Mouse (Mus musculus) spleen, postnatal 14 days (tissue): ENCODE data around the gene Abl2.

ENCODE experiments used
- DNase-seq, 2 experiments: peaks; one replicate each; pipeline ENCODE4 v3.0.0; 2021 to 2022; ENCODE audit warnings: low spot score in 2 of 2

Abl2 gene

DNA sequence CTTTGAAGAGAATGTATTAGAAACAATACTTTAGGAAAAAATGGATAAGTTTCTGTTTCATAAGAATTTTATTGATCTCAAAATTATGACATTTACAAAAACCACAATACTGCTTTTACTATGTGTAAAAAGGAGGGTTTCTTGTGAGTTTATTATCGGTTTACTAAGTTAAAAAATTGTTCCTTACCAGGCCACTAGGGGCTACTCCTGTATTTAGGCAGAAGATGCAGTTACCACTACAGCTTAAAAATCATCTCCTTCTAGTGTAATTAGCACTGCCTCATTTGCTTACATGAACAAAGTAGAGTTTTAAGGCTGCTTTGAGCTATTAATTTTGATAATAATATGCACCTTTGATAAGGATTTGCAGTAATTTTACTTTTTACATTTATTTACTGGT lies 25.6 kb downstream of the Abl2 start:
- DNase-seq, result no peak

GRCm38 (mm10) chr1:156585512-156585911 lies 26.9 kb downstream of the Abl2 start:
- DNase-seq, result no peak

DNA sequence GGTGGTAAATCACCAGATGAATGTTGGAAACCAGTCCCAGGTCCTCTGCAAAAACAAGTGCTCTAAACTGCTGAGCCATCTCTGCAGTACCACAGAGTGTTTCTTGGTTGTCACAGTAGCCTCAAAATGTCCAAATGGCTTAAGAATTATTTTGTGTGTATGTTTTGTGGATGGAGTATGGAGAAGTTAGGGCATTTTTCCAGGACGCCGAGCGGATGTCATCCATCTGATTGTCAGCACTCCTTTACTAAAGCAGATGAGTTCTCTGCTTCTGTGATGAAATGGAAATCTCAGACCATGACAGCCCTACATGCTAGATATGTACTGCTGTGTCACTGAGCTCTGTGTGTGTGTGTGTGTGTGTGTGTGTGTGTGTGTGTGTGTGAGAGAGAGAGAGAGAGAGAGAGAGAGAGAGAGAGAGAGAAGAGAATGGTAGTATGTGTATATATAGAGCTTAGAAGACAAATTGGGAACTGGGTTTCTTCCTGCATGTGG lies 31.3 kb downstream of the Abl2 start:
- DNase-seq, result no peak

DNA sequence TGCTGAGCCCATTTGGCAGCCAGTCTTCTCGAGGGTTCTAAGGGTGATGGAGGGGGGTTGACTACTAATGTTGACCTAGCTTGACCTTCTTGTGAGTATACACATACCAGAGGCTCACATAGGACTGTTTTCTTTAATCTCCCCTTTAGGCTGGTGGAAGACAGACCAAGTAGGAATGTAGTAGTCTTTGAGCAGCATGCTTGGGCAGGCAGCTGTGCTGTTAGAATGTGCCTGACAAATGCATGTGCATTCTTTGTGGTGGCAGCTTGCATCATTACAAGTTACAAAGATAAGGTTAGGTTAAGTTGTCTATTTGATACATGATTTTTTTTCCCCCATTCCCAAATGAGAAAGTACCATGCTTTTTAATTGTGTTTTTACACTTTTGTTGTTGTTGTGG lies 31.8 kb downstream of the Abl2 start:
- DNase-seq, result no peak

DNA sequence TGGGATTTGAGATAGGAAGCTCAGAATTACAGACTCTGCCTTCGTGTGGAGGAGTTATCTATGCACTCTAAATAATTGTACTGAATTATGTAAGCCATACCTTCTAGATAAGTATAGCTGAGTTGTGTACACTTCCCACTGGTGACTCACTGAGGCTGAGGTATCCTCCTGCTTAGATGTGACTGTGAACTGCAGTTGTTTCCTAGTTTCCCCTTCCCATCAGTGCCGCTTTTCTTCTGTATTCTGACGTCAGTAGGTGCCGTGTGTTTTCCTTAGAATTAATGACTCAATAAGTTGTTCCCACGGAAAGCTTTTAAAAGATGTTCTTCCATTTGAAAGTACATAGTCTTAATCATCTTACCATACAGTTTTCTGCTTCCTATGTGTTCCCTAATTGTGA lies 34.7 kb downstream of the Abl2 start:
- DNase-seq, result no peak

DNA sequence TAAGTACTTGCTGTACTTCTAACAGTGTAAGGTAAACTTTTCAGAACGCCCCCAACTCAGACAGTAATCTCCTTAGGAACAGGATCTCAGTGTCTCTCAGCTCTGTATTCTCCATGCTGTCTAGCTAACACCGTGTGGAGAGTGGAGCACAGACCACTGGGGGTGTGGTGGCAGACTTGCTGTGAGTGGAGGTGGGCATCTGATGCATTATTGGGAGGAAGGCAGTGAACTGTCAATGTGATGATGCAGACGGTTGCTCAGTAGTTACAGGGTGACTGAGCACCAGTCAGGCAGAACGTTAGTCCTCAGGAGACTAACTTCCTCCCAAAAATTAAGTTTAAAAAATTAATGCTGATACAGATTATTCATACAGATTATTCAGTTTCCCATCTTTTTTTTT lies 38.5 kb downstream of the Abl2 start:
- no peak for DNase-seq

GRCm38 (mm10) chr1:156602545-156602944 lies 44.0 kb downstream of the Abl2 start:
- DNase-seq, result no peak

- no peak for DNase-seq
Measured at GRCm38 (mm10) chr1:156605094-156605866, 46.7 kb downstream of the Abl2 start.

- no peak for DNase-seq
Measured at GRCm38 (mm10) chr1:156605940-156606339, 47.4 kb downstream of the Abl2 start.

GRCm38 (mm10) chr1:156608496-156608895 lies 49.9 kb downstream of the Abl2 start:
- DNase-seq, result no peak

DNA sequence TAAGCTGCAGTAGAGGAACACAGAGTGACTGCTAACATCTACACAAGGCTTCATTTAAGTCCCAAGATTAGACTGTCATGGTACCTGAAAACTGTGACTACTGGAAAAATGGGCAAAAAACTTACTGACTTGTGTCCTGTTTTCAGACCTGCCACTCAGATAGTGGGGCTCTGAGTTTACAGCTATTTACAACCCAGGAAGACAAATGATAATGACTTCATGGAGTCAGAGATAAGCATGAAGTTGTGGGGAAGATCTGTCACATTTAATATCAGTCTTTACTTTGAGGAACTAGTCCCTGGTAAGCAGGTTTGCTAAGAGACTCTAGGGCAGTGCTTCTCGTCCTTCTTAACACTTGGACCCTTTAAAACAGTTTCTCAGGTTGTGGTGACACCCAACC lies 51.7 kb downstream of the Abl2 start:
- no peak for DNase-seq

DNA sequence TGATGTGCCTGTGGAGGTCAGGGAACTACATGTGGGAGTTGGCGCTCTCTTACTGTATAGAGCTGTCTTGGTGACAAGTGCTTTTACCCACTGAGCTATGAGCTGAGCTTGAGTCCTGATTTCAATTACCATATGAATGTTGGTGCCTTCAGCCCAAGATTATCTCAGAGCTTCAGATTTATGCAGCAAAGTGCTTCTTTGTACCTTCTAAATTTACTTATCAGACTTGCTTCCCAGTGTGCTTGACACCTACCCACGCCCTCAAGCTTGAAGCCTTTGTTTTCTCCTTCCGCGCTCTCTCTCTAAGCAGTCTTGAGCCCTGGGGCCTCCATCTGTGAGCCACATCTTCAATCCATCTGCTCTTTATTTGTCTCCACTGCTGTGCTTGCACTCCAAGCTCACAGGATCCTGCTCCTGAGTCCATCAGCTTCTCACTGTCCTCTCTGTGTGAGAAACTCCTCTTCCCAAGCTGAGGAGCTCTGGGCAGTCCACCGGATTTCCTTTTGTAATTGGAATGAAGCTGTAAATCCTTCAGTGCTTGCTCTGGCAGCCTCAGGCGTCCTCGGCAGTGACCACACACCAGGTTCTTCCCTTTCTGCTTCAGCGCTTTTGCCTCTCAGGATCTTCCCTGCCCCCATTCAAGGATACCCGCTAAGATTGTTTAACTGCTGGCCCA lies 55.4 kb downstream of the Abl2 start:
- no peak for DNase-seq

GRCm38 (mm10) chr1:156614710-156615109 lies 56.1 kb downstream of the Abl2 start:
- DNase-seq, result no peak

- DNase-seq, result peak; percentile 36 to 55
Measured at GRCm38 (mm10) chr1:156615381-156616133, 57.0 kb downstream of the Abl2 start.

- DNase-seq, result no peak
Measured at GRCm38 (mm10) chr1:156616989-156617598, 58.5 kb downstream of the Abl2 start.

- DNase-seq, result no peak
Measured at GRCm38 (mm10) chr1:156617811-156618210, 59.2 kb downstream of the Abl2 start.

DNA sequence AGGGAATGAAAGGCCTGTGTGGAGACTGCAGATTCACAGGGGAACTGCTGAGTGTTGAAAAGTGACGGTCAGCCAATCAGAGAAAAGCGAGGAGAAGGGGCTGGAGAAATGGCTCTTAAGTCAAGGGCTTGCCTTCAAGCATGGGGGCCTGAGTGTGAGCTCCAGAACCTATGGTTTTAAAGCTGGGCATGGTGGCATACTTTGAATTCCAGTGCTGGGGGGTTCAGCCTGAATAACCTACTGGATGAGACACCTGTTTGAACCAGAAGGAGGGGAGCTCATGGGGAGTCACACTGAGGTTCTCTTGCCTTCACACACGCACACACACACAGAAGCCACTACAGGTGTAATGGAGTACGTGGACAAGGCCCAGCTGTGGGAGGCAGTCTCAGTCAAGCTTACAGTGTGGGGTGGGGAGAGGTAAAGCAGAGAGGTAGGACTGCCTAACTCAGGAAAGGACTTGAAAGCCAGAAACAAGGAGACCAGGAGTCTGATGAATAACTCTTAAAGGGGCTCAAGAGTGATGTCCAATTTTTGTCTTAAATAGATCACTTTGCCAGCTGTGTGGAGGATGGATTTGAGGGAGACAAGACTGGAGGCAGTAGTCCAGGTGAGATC lies 61.8 kb downstream of the Abl2 start:
- no peak for DNase-seq

DNA sequence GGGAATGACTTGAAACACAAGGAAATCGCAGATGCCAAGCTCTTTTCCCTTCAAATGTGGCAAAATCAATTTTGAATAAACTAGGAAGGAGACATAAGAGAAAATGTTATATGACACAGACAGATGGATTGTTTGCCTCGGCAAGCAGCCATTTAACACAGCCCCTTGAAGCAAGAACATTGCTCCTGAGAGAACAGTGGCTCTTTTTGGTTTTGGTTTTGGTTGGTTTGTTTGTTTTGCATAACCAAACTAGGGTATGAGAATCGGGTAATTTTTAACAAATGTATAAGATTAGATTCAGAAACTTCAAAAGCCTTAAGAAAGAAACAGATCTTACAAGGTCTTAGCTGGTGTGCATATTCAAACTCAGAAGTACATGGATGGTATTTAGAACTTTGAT lies 62.4 kb downstream of the Abl2 start:
- no peak for DNase-seq

GRCm38 (mm10) chr1:156624231-156624630 lies 65.6 kb downstream of the Abl2 start:
- DNase-seq, result no peak

- no peak for DNase-seq
Measured at GRCm38 (mm10) chr1:156626729-156627128, 68.1 kb downstream of the Abl2 start.

- DNase-seq, result no peak
Measured at GRCm38 (mm10) chr1:156629984-156630383, 71.4 kb downstream of the Abl2 start.

DNA sequence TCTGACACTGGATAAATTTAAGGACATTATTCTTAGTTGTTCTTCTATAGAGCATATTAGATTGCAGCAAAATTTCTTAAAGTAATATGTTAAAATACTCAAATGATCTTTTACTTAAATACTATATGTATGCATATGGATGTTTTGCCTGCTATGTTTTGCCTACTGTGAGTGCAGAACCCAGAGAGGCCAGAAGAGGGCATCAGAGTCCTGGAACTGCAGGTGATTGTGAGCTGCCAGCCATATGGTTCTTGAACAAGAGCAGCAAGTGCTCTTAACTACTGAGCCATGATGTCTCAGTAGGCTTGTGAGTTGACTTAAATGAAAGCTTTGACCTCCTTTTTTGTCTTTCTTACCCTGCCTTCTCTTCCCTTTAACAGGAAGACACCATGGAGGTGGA lies 72.4 kb downstream of the Abl2 start:
- no peak for DNase-seq
